Mouse (Mus musculus) retina, postnatal 1 day (tissue): Measurements from ENCODE around the gene Fam118b.

Experiments used
- DNase-seq: peaks from one replicate; pipeline ENCODE4 v3.0.0-alpha.2; 2012

Fam118b gene

DNA sequence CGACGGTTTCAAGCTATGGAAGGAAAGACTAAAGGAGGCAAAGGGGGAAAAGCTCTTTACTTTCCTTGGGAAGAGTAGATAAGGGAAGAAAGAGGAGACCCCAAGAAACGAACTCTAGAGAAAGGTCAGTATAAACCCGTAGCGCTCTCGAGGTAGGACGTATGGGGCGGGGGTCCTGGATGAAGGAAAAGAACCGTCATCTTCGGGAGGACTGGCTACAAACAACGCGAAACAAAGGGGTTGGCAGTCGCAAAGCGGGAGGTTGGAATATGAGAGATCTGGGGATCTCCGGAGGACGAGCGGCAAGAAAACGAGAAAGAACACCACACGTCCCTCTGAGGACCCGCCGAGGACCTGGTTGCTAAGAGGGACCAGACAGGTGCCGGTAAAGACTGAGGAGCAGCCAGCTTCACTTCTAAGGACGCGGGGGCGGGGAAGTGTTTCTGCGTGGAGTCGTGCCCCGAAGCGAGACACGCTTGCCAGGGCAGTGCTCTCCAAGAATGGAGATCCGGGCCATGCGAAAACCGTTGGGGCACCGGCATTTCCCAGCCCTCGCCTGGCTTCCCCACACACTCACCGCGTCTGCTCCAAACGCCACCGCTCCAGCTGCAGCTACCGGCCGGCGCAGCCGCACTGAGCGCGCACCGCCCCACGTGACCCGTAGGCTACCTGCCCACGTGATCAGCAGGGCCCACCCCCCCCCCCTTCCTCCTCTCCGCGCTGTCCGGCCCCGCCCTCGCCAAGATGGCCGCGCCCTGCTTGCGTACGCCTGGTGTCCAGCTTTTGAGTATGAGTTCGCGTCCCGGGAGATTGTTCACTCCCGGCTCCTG lies at the start of gene Fam118b, which contains the start of gene Rpusd4:
TSS of gene Fam118b (minus strand) at position 660 of the 830 bp plus-strand sequence.
TSS of gene Rpusd4 (plus strand) at position 720 of the 830 bp plus-strand sequence.
- DNase-seq = peak; percentile 96

DNA sequence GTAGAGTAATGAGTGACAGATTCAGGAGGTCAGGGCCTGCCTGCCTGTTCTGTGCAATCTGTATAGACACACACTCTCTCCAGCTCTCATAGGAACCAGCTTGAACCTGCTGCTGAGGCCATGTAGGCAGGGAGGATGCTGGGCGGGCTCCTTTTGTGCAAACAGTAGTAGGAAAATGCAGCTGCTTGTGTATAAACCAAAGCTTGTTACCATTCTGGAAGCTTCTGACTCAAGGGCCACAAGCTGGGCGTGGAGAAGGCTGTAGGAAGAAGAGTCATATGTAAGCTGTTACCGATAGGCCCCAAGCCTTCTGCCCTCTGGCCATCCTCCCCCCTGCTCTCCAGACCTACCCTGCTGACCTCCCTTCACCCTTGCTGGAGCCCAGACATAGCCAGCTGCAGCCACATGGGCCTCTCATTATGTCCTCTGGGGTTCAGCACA lies 49.2 kb upstream of the Fam118b start:
- DNase-seq = peak; percentile 75

DNA sequence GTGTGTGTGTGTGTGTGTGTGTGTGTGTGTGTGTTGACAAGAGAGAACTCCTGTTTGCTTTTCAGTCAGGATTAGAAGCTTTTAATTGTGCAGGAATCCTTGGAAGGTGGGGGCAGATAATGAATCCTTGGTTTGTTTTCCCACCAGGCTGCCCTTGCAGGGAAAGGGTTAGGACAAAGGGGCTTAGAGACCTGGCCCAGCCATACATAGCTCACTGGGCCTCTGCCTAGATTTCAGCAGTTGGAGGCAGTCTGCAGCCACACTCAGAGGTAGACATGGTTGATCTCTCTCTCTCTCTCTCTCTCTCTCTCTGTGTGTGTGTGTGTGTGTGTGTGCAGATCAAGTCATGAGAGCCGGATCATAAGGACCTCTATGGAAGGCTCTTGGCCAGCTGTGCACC lies 46.6 kb upstream of the Fam118b start:
- no peak for DNase-seq

GRCm38 (mm10) chr9:35313601-35314000 lies 46.0 kb upstream of the Fam118b start:
- peak; percentile 78 for DNase-seq

GRCm38 (mm10) chr9:35312516-35312915 lies 44.9 kb upstream of the Fam118b start:
- DNase-seq = no peak

DNA sequence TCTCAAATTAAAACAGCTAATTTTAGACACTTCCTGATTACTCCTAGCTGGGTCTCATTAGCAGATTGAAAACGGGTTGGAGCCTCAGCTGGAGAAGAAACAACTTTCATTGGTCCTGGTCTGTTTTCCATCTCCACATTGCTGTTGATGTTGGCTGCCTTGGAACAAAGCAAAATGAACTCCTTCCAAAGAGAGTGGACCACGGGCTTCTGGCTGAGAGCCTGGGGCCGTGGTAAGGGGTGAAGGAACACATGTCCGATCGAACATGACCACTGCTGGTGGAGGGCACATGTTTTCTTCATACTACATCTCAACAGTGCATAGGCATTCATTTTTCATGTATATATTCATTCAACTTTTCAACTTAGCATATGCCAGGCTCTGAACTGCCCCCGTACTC lies 42.8 kb upstream of the Fam118b start:
- DNase-seq = no peak

- no peak for DNase-seq
These were observed 39.9 kb upstream of the Fam118b start for GRCm38 (mm10) chr9:35307461-35307860.

DNA sequence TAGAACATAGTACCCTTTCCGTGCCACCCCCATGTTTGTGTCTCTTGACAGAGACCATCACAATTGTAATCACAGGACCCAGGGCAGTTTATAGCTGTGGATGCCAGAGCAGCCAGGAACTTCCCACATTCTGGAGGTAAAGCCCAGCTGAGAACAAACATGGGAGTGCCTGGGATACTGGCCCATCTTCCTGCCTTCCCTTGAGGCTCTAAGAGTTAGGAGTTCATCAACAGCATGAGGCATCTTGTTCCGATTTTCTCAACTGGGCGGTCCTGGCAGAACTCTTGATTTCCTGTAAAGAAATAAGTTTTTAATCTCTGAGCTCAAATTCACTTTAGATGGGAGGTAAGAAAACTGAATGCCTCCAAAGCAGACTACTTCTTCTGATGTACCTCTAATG lies 34.6 kb upstream of the Fam118b start:
- DNase-seq = no peak

- no peak for DNase-seq
These were observed 30.2 kb upstream of the Fam118b start for GRCm38 (mm10) chr9:35297791-35298190.

- no peak for DNase-seq
These were observed 25.9 kb upstream of the Fam118b start for GRCm38 (mm10) chr9:35293465-35293864.

GRCm38 (mm10) chr9:35290916-35291315 lies 23.3 kb upstream of the Fam118b start:
- no peak for DNase-seq

GRCm38 (mm10) chr9:35290417-35290816 lies 22.8 kb upstream of the Fam118b start:
- DNase-seq = no peak

DNA sequence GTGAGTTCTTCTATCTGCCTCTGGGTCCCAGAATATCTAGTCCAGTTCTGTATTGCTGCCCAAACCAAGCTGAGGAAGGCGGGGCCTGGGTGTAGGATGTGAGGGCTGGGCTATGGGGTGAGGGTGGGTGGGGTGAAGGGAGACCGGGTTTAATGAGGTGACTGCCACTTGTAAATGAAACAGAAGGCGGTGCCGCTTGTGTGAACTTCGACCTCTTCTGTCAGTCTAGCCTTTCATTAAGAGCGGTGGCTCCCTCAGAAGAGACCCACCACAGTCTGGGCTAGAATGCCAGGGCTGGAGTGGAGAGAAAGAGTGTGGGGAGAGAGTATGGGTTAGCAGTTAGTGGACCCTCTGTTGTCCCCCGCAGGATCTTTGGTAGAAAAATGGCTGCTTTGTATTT lies 22.4 kb upstream of the Fam118b start:
- peak; percentile 78 for DNase-seq

- DNase-seq = peak; percentile 24
These were observed 18.7 kb upstream of the Fam118b start for GRCm38 (mm10) chr9:35286351-35286750.

- no peak for DNase-seq
These were observed 16.7 kb upstream of the Fam118b start for GRCm38 (mm10) chr9:35284351-35284750.

GRCm38 (mm10) chr9:35283415-35284069 lies 15.9 kb upstream of the Fam118b start:
- no peak for DNase-seq

- DNase-seq = no peak
These were observed 15.2 kb upstream of the Fam118b start for GRCm38 (mm10) chr9:35282851-35283200.

DNA sequence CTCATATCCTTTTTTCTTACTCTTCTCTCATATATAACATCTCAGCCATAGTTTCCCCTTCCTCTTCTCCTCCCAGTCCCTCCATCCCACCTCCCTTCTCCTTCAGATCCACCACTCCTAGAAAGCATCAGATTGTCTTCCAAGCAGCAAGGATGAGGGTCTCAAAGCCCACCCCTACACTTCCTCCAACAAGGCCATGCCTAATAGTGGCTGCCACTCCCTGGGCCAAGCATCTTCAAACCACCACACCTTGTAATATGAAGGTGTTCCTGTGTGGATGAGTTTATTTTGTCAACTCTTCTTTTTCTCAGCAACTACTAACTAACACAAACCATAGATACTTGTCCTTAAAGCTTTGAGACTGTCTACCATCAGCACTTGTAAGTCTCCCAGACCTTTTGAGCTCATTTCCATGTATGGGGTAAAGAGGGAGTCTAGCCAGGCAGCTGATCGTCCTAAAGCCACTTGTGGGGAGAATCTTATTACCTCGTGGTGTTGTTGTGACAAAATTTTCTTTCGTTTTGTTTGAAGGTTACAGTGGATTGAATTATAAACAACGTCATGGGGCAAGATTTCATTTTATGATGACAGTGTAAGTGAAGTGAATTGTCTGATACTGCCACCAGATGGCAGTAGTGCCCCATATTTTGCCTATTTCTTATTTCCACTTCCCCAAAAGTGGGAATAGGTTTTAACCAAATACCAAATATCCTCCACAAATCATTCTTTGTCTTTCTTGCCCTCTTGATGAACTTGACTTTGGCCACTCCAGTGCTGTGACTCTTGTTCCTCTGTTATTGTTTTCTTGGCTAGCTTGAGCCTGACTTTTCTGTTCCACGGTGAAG lies 14.6 kb upstream of the Fam118b start:
- peak; percentile 74 for DNase-seq

DNA sequence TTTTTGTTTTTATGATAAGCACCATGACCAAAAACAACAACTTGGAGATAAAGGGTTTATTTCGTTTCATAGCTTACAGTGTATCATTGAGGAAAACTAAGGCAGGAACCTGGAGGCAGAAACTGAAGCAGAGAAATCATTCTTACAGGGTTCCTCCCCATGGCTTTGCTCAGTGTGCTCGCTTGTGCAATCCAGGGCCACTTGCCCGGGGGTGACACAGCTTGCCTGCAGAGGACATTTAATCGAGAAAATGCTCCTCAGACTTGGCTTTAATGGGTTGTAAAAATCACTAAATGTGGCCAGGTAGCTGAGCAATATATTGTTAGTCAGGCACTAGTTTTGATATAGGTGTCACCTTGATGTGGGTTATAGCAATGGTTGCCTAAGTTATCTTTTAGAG lies 10.8 kb upstream of the Fam118b start:
- no peak for DNase-seq

GRCm38 (mm10) chr9:35277855-35278365 lies 10.3 kb upstream of the Fam118b start:
- DNase-seq = no peak

DNA sequence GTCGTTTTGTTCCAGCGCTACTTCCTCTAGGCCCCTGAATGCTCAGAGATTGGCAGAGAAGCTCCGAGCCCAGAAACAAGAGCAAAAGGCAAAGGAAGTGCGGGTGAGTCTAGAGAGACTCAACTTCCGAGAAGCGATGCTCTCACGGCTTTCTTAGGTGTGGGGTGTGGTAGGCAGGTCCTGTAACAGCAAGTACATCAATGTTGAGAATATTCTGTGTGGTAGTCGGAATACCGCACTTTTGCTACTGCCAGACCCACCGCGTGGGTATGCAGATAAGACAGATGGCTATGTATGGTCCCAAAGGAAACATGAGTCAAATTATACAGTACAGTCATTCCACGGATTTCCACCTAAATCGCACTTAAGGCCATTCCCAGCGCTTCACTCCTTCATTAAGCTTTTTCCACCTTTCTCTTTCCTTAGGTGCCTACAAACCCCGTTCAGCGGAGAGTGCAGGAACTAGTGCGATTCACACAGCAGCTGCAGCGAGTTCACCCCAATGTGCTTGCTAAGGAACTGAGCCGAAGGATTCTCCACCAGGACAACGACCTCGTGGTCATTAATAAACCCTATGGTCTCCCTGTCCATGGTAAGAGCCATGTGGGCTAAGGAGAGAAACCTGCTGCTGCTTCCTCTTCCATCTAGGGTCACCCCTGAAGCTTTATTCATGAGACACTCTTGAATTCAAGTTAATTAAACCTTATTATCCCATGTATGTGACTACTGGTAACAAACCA lies 541 bp upstream of the Fam118b start:
- no peak for DNase-seq

DNA sequence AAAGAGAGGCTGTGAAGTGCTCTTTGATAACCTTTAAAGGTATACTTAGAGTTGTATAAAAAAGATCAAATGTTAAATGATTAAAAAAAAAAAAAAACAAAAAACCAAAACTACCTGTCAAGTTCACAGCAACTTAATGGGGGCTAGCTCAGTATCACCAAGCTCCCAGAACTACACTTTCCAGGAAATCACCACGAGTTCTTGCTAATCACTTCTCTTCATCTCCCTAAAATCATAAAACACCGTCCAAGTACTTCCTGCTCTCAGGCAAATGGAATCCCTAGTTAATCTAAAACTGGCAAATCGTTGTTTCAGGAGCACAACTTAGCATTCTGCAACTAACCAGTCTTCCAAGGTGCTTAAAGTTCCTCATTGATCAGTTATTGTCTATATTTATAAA lies 3.1 kb downstream of the Fam118b start:
- no peak for DNase-seq
